In genomic region chr13:24939472-24939871, GRCm38 (mm10) we compare ENCODE assay signal across 10 mouse cellular contexts. TPM values are rescaled to one million over a fixed set of nuclear protein-coding genes. Genes with fewer than 3 reads are reported as not detected.
DNase-seq lines count a peak whose midpoint lies in the region; TF ChIP-seq lines count a peak whose summit lies in the region.
"Had no signal": no experiment of that assay in that cellular context is flagged by ENCODE, and none has a peak within 500 bp of the region (broad histone marks: within the 10 kb centered on the region; RNA-seq: fewer than 3 reads in every experiment).

No protein-coding gene starts in this region.

- DNase-seq in cerebellum, adult 11-12 months = peak; percentile 35
- no peak for DNase-seq in cerebellum, postnatal 4 days (ENCODE audit: low spot score in 2 of 2)
- DNase-seq in cerebellum, adult 9-11 months = peak; percentile 45
- no peak for DNase-seq in cerebellum, postnatal 36 days
- DNase-seq in layer of hippocampus, adult 2 months (ENCODE audit: low spot score in 2 of 2) = no peak
- no peak for DNase-seq in layer of hippocampus, adult 8-10 months (ENCODE audit: low spot score in 2 of 2)

- no peak overlapping the region for H3K4me3 ChIP-seq in layer of hippocampus, adult 2 months
- H3K4me3 ChIP-seq: embryonic facial prominence, embryonic 10.5 days; embryonic facial prominence, embryonic 12.5 days; forebrain, embryonic 13.5 days; forebrain, embryonic 15.5 days had no signal

- H3K27ac ChIP-seq in layer of hippocampus, adult 2 months = peak overlapping the region; percentile 98; the same call in 1 of the 2 replicates
- H3K27ac ChIP-seq: embryonic facial prominence, embryonic 10.5 days; embryonic facial prominence, embryonic 12.5 days; forebrain, embryonic 13.5 days; forebrain, embryonic 15.5 days had no signal

- no peak for TF ChIP-seq CTCF in layer of hippocampus, adult 2 months (conservative IDR thresholded peaks at IDR 0.05)

RNA-seq across cellular contexts. Expression of gene Aldh5a1, which starts 2.0 kb away (rescaled TPM):
- 10 to 100 TPM; 63.0 to 64.3 TPM for total RNA-seq in layer of hippocampus, adult 2 months (2021)
- total RNA-seq in layer of hippocampus, adult 8-10 months (2022) = 10 to 100 TPM; 59.8 to 71.7 (median 64.2) TPM

RNA-seq across cellular contexts. Expression of gene Gpld1, which starts 3.5 kb away (rescaled TPM):
- total RNA-seq in layer of hippocampus, adult 2 months (2021) = 10 to 100 TPM; 19.4 to 21.7 TPM
- 10 to 100 TPM; 24.3 to 30.1 (median 27.6) TPM for total RNA-seq in layer of hippocampus, adult 8-10 months (2022)

Comparison
In these comparisons a context has a peak if more than half of its experiments do, and no peak if none do; other contexts are left out.
1. DNase-seq: peak in cerebellum, adult 11-12 months (single experiment) and cerebellum, adult 9-11 months (single experiment); none in cerebellum, postnatal 4 days (0 of 2), cerebellum, postnatal 36 days (0 of 2), layer of hippocampus, adult 2 months (0 of 2) and layer of hippocampus, adult 8-10 months (0 of 2).